Mouse (Mus musculus) layer of hippocampus, adult 9-11 months (tissue): ENCODE measurements at regions not wholly inside any gene's neighbourhood (a gene's known extent, or its start where the extent isn't known, plus 50 kb on each side); places are given as distances from the start of the nearest gene placed in this dataset.

Experiments
- DNase-seq: peaks from one replicate; pipeline ENCODE4 v3.0.0; 2022

- DNase-seq, result no peak
Observed at GRCm38 (mm10) chr9:47133873-47134272, 135.3 kb downstream of the Gm4791 start.

DNA sequence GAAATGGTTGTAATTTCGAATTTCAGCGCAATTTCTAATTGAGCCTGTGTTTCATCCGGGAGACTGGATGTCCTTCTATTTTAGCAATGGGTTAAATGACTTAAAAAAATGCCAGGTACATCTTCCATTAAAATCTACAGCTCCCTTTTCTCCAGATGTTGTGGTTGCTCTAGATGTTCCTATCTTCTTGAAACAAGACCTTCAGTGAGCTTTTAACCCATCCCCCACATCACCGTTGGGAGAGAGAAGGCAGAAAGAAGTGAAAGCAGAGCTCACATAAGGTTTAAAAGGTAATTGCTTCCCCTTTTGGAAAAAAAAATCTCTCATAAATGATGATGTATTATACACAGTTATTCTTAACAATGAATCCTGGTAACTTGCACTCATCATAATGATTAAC is 135.9 kb downstream of the Gm4791 start:
- DNase-seq, result no peak

DNA sequence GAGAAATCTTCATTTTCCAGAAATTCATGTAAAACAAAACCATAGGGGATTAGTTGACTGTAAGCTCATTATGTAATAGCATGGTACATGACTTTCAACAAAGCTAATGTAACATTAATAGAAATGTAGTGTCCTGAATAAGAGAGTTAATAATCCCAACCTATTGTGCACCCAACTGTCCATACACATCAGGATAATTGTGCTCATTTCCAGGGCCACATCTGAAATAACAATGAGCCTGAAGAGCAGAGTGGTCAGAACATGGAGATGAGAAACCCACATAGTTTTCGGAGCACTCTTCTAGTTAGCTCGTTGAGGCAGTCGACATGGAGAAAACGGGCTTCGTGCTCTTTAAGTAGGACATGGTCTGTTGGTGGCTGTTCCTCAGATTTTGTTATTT is 138.1 kb downstream of the Gm4791 start:
- DNase-seq, result no peak

DNA sequence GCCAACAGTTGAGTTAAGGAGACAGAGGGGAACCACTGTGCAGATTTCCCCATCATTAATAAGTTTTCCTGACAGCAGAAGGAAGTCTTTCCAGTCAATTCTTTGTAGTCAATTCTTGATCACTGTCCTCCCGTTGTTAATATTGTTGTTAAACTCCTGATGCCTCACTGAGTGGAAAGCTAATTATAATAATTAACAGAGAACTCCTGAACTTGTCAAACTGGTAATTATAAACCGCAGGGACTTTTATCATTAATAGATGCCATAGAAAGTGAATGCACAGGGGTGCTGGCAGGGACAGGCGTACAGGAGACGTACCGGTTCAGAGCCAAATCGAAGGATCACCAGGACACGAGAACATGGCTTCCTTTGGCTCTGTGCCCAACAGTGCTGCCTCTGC is 154.9 kb downstream of the Gm4791 start:
- no peak for DNase-seq

GRCm38 (mm10) chr9:47165480-47166131 is 167.1 kb downstream of the Gm4791 start:
- no peak for DNase-seq

DNA sequence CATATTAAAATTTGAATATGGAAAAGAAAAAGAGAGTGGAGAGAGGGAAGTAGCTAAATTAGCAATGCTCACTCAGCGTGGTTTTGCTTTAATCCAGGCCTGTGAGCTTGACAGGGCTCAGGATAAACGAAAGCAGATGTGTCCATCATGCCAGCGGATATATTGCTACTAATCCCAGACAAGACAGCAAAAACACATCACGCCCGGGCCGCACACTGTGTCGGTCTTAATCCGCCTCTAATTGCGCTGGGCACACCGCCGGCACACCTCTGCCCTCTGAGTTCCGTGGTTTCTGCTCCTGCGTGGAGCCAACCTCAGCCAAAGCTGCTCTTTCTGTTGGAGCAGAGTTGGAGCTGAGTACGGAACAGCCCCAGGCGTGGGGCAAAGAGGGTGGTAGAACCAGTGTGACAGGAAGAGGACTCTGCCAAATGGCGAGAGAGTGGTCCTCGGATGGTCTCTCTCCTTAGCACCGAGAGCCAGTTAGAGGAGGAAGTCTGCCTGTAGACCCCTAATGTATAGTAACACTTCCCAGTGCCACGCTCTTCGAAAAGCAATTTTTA is 169.2 kb downstream of the Gm4791 start:
- no peak for DNase-seq

- DNase-seq, result no peak
Observed at GRCm38 (mm10) chr9:47176044-47176443, 177.5 kb downstream of the Gm4791 start.

DNA sequence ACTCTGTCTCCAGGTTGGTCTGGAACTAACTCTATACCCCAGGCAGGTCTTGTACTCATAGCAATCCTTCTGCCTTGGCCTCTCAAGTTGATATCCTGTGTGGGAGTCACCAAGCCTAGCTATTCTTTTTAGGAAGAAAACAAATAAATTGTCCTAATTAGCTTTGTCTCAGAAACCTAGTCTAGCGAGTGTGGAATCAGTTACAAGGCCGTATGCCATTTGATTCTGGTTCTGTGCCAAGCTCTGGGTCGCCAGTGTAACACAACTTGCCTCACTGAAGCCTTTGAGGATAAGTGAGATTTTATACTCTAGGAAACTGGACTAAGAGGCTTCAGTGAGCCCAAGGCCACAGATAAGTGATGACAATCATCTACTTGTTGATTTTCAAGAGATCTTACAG is 219.6 kb downstream of the Gm4791 start:
- DNase-seq, result no peak

GRCm38 (mm10) chr9:47223536-47223935 is 225.0 kb downstream of the Gm4791 start:
- DNase-seq, result no peak

GRCm38 (mm10) chr9:47224249-47224648 is 225.7 kb downstream of the Gm4791 start:
- no peak for DNase-seq

- peak; percentile 7 for DNase-seq
Observed at GRCm38 (mm10) chr9:47226476-47227271, 228.1 kb downstream of the Gm4791 start.

GRCm38 (mm10) chr9:47227298-47227697 is 228.8 kb downstream of the Gm4791 start:
- DNase-seq, result no peak

DNA sequence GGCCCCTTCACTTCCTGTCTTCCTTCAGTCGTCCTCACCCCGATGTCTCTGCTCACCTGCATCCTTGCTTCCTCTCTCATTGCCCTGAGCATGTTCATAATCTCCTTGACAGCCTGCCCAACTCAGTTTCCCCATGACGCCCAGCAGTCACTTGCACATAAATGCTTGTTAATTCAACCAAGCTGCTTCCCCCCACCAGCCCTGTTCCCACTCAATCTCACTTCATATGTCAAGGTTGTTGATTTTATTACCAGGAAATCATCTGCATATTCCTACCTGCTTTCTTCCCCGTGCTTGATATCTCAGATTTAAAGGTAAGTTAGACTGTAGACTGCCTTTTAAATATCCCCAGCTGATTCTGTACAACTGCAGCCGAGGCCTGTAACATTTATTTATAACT is 230.2 kb downstream of the Gm4791 start:
- no peak for DNase-seq

GRCm38 (mm10) chr9:47229296-47229695 is 230.8 kb downstream of the Gm4791 start:
- DNase-seq, result no peak

GRCm38 (mm10) chr9:47240950-47241349 is 242.4 kb downstream of the Gm4791 start:
- no peak for DNase-seq

DNA sequence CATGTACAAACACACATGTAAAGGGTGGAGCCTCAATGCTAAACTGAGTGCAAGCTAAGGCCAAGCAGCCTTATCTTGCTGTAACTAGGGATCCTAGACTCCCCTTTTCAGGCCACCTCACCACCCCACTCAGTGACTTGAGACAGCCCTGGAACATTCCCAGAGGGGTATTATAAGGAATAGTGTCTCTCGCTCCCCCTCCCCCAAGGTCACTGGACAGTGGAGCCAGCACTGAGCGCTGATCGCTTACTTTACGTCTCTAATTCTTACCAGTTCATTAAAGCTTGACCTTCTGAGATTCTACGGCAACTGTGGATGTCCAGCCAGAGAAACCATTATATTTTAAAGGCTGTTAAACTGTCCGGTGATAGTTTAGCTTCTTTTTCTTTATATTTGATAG is 243.5 kb downstream of the Gm4791 start:
- no peak for DNase-seq

- DNase-seq, result no peak
Observed at GRCm38 (mm10) chr9:47242526-47242925, 244.0 kb downstream of the Gm4791 start.

DNA sequence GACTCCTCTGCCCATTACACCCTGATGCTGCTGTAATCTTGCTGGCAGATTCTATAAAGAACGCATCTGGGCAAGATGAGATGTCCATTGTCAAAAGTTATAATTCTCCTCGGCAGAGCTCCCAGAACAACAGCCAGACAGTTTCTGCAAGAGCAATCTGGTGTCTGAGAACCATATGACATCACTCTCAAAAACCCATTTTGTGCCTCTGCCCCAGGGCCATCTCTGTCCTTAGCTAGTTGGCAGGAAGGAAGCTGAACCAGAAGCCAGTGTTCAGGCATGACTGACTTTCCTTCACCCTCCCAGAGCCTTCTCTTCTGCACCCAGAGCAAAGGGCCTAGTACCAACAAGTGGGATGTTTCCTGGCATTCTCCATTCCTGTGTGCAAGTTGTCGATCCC is 250.5 kb downstream of the Gm4791 start:
- no peak for DNase-seq

DNA sequence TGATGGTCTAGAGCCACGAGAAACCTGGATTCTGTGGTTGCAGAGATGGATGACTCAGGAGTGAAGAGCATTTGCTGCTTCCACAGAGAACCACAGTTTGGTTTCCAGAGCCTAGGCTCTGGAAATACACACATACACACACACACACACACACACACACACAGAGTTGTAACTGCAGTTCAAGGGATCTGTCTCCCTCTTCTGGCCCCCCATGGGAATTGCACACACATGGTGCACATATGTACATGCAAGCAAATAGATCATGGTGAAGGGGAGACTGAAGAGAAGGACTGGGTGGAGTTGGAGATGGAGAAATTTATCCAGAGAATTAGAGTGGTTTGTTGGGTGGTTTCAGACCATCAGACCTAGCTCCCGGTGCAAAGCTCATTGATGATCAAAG is 252.6 kb downstream of the Gm4791 start:
- no peak for DNase-seq

GRCm38 (mm10) chr9:47253836-47254657 is 255.5 kb downstream of the Gm4791 start:
- DNase-seq, result no peak

GRCm38 (mm10) chr9:47265946-47266490 is 264.0 kb upstream of the Cadm1 start:
- DNase-seq, result no peak

DNA sequence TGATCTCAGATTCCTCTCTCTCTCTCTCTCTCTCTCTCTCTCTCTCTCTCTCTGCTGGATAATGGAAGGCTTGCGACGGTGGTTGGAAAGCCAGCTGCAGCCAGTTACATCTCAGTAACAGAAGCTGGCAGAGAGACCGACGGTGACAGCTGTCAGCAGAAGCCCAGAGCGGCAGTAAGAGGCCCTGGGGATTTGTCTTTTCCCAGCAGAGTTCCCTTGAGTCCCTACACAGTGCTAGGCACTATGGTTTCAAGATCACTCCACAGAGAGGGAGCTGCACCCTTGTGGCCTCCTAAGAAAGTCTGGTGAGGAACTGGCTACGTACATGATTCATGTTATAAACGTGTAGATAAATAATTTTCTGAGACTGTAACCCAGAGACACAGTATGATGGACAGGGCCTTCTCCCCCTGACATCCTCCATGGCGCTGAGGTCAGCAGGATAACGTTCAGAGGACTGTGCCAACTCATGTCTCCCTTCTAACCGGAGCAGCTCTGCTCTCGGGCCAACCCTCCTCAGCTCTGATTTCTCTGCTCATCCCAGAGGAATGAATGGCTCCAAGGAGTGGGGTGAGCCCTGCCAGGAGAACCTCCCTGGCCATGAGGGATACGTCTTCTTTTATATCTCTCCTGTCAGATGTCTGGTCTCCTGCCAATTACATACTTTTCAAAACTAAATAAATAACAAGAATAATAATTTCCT is 253.5 kb upstream of the Cadm1 start:
- no peak for DNase-seq
